Mouse (Mus musculus) cerebellum, postnatal 10 days (tissue): ENCODE data around the gene Zfpl1.

Source experiments
- DNase-seq, 2 experiments: peaks; one replicate each; pipeline ENCODE4 v3.0.0; 2021; ENCODE audit warnings: mixed read lengths in 2 of 2

Gene Zfpl1

DNA sequence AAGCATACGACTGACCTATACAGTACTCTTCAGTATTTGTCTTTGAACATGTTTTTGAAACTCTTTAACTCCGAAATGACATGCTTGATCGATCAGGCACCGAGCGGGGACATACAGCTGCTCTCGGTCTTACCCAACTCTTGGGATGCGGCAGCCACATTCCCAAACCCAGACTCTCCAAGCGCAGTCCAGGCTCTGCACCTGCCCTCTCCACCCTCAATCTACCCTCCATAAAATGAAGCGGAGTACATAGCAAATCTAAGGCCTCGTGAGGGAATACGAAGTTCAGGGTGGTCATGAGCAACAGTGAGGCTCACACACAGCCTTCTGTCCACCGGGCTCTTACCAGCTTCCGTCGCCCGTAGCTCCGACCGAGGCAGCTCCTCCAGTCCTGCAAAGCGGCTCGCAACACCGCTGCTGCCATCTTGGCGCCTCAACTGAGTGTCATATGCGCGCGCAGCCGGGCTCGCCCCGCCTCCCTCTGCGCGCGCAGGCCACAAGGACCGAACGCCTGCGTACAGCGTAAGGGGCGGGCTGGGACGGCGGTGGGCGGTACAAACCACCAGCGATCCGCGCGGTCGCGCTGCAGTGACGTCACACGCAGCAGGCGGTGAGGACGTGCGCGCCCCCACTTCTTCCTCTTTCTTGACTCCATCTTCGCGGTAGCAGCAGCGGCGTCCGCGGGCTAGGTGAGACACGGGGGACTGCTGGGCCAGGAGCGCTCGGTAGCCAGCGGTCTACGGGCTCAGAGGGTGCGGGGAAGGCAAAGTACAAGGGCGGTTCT, 27.3 kb downstream of the Zfpl1 start, which contains the start of the genes Mrpl49 and Fau:
Gene Mrpl49, minus strand, starts transcription at position 473 of the 784 bp plus-strand sequence.
Gene Fau, plus strand, starts transcription at position 532 of the 784 bp plus-strand sequence.
- DNase-seq = peak; percentile 100

DNA sequence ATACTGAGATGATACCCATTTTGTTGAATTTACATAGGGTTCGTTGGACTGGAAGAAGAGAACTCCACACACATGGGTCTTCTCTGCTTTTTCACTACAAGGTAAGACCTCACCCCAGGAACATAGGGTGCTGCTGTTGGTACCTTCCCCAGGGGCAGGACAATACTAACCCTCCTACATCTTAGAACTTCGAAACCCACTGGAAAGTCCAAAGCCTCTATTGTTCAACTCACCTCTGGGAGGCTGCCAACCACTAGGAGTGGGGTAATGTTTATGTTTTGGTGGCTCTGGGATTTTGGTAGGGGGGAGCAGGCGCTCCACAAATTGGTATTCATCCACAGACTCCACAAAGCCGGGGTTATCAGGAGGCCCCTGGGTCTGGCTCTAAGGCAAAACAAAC, 28.1 kb downstream of the Zfpl1 start:
- no peak for DNase-seq

DNA sequence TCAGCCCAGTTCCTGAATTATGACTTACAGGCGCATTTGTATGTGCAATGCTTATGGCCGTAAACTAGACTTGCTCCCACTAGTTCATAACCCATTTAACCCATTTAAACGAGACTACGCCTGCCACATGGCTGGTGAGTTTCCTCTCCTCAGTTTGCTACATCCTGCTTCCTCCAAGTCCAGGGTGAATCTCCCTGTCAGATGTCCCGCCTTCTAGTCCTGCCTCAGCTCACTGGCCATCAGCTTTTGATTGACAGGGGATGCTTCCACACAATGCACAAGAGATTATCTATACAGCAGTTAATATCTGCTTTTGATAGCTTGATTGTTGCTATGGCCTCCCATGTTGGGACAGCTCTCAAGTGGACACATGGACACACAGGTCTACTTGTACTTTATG, 30.5 kb downstream of the Zfpl1 start:
- DNase-seq = no peak

DNA sequence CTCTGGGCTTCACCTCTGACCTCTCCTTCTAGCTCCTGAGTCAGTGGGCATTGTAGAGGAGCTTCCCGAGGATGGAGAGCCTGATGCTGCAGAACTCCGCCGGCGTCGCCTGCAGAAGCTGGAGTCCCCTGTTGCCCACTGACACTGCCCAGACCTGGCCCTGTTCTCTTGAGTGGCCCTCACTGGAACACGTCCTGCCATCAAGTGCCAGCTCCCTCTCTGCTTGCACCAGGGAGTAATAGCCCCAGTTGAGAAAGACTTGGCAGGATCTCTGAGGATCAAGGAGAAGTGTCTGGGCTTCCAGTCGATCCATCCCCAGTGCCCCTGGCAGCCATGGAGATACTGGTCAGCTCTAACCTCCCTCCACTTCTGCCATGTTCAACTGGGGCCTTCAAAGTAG, 32.2 kb downstream of the Zfpl1 start:
- no peak for DNase-seq

DNA sequence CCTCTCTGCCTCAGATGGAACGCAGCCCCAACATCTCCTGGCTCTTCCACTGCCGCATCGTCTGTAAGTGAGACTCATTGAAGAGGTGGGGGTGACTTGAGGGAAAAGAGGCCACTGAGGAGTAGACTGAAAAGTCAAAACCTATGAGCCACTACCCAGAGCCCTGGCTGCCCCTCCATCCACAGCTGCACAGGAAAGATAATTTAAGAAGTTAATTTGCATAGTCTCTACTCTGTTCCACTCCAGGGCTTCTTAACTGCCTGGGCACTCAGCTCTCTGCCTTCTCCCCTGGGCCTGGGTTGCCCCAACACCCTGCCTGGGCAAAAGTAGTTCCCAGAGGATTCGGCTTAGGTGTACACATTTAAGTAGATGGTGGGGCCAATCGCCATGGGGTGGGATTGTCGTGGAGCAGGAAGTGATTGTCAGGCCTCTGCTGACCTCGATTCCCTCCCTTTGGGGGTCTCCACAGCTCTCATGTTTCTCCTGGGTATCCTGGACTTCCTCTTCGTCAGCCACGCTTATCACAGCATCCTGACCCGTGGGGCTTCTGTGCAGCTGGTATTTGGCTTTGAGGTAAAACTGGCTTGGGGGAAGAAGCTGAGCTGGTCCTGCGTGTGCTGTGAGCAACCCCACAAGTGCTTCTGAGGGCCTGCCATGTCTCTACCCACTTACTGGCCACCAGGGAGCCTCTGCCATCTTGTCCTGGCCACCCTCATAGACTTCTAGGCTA, 35.9 kb downstream of the Zfpl1 start:
- peak in 1 of 2 experiments; percentile 7 for DNase-seq

DNA sequence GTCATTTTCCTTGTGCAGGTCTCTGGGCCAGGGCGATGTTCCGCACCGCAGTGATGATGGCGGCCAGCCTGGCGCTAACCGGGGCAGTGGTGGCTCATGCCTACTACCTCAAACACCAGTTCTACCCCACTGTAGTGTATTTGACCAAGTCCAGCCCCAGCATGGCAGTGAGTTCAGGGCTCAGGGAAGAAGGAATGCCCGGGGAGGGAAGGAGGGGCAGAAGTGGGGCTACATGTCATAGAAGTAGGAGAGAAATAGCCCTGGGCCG, 36.9 kb downstream of the Zfpl1 start:
- peak; percentile 26 to 29 for DNase-seq

DNA sequence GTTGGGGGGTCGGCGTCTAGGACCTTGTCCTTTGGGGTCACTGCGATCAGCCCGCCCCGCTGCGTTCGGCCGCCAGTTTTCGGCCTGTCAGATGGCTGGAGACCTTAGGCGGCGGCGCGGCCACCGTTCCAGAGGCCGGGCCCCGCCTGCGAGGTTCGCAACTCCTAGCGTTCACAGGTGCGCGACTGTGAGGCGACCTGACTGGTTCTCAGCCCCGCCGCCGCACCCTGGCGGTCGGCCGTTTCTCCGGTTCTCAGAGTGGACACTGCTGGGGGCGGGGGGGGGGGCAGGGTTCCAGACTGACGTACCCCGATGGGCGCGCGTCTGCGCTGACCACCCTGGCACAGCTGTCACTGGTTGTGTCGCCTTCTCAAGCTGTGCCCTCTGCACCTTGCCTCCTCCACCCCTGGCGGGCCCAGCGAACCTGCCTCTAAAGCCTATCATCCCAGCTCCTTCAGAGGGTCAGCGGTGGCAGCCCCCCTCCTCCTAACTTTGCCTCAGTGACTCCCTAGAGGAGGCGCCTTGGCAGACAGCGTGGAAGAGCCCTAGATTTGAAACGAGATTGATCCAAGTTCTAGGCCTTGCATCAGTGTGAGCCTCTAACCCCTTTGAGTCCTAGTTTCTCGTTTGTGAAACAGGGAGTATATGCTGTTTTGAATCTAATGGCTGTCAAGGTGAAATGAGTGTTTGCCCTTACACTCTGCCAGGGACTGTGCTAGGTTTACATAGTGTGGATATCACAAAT, 37.4 kb downstream of the Zfpl1 start:
- DNase-seq = peak in 1 of 2 experiments; percentile 53

DNA sequence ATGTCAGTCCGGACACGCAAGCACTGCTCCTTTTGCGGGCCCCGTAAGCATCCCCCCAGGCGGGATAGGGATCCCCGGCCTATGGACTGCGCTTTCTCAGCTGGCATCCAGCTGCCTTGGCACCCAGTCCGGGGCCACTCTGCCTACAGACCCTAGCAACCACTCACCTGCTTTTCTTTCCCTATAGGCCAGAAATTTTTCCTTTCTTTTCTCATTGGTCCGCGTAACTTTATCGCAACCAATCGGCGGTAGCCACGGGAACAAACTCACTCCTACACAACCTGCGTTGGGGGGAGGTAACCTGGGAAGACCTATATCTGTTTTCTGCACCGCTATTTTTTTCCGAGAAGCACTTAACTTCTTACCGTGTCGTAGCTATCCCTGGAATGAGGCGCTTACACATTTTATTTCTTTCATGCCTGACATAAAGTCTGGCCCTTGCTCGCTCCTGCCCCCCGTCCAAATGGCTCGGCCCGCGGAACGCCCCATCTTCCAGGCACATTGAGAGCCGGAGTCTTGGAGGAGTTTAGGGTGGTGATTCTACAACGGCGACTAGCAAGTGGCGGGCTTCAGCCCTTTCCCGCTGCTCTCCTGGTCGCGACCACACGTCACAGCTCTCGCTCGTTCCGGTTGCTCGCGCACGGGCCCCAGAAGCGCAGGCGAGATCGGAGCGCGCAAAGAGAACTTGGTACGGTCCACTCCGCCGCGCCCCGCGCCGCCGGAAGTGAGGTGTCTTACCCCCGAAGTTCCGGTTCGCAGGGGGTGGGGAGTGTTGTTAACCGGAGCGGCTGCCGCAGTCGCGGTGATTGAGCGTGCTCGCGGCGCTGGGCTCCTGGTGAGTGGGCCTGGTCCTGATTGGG, 38.2 kb downstream of the Zfpl1 start, which contains the start of gene Syvn1:
Gene Syvn1, plus strand, starts transcription at position 283 of the 860 bp plus-strand sequence.
- peak; percentile 95 for DNase-seq

DNA sequence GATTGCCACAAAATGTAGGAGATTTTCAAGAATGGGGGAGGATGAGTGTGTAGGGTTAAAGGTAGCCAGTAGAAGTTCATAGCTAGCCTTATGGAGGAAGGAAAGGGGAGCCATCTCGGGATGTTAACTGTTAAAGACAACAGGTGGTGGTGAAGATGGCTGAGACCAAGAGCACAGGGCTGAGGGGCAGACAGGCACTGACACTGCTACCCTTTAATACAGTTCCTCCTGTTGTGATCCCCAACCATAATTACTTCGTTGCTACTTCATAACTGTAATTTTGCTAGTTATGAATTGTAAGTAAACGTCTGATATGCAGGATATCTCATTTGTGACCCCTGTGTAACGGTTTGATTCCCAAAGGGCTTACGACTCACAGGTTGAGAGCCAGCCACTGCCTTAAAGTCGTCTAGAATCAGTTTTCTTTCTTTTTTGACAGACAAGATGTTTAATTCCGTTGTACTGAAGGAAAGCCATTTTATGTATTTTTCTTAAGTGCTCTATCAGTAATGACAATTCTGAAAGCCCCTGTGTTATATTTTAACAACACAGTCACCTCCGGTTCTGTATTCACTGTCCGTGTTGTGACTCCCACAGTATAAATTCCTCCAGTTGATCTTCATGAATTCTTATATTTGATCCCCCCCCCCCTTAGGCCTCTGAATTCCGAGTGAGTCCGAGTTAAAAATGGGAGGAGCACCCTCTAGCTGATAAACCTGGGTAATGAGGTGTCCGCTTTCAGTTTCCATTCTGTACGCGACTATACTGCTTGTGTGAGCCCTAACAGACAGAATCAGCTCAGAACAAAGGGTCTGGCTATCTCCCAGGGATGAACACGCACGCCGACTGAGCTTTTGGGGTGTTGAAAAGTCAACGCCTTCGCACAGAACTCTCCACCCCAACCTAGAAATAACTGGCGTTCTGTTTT, 39.1 kb downstream of the Zfpl1 start:
- DNase-seq = no peak

DNA sequence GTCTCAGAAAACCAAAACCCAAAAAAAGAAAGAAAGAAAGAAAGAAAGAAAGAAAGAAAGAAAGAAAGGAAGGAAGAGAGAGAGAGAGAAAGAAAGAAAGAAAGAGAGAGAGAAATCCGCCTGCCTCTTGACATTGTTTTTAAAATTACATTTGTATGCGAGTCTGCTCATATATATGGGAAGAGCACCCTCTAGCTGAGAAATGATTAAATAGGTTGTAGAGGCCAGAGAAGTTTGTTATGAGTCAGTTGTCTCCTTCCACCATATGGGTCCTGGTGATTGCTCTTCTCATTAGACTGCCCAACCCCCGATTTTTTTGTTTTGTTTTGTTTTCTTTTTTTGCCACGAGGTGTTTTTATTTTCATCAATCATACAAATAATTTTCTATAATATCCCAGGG, 40.7 kb downstream of the Zfpl1 start:
- peak in 1 of 2 experiments; percentile 53 for DNase-seq

DNA sequence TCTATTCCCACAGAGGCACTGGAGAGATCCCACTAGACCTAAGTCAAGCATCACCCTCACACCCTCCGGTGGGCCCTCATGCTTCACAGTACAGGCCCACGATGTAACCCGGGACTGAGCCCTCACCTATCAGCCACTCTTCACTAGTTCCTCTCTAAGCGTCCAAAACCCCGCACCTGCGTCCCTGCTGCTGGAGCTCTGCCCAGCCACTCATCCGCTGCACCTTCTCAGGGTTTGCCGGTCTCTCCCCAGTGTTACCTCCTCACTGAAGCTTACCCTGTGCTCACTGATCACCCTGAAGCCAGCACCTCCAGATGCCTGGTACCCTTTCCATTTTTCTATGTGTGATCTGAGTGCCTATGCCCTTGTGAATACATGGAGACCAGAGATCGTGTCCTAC, 42.5 kb downstream of the Zfpl1 start:
- DNase-seq = no peak

DNA sequence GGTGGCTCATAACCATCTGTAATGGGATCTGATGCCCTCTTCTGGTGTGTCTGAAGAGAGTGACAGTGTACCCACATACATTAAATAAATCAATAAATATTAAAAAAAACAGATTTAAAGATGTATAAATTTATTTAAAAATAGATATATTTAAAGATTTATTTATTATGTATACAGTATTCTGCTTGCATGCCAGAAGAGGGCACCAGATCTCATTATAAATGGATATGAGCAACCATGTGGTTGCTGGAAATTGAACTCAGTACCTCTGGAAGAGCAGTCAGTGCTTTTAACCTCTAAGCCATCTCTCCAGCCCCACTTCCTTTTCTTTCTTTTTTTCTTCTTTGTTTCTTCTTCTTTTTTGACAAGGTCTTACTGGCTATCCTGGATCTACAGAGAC, 44.8 kb downstream of the Zfpl1 start:
- no peak for DNase-seq

DNA sequence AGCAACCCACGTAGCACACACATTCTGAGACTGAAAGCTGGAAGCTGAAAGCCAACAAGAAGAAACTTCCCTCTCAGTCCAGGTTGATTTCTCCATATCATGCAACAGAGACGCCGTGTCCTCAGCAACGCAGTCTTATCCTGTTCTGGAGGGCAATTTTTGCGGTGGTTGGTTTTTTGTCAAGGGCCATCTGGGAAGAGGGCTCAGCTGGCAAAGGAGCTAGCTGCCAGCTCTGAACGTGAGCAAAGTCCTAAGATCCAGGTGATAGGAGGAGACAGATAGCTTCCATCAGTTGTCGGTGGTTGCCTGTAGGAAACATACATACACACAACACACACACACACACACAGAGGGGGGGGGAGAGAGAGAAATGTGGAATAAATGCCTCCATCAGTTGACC, 46.4 kb downstream of the Zfpl1 start:
- DNase-seq = peak; percentile 69 to 75

DNA sequence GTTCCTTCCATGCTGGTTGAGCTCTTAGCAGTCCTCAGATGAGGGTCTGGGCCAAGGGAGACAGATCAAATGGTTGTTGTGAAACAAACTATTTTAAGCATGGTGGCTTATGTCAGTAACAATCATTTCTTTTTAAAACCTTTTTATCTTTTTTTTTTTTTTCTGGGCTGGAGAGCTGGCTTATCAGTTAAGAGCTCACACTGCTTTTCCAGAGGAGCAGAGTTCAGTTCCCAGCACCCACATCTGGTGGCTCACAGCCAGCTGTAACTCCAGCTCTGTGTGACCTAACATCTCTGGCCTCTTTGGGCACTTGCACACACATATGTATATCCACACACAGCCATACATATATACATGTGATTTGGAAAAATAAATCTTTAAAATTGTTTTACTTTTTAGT, 47.1 kb downstream of the Zfpl1 start:
- no peak for DNase-seq

DNA sequence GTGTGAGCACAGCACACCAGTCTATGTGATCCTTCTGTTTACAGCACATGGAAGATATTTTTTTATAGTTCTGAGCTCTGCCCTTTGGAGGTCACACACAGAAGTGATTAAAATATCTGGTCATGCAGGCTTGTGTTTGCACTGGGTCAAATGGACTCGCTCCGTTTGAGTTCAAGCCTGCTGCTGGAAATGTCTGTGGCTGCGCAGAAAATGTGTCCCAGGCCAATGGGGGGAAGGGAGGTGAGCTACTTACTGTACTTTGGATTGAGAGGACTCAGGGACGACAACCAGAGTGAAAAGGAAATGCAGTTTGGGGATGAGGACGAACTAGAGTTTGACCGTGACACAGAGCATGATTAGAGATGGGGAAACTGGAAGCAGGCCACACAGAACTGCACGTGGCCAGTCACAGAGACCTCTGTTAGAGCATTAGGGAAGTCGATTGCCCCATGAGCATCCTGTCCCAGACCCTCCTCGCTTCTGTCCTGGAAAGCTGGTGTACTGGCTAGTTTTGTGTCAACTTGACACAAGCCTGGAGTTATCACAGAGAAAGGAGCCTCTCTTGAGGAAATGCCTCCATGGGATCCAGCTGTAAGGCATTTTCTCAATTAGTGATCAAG, 48.7 kb downstream of the Zfpl1 start:
- no peak for DNase-seq
